Mouse (Mus musculus) lung, adult 2 months (tissue): ENCODE data around the gene Spg11.

Experiments used
- CTCF ChIP-seq: fragments of 200-500 bp; IDR thresholded peaks from 2 replicates; pipeline ENCODE4 v1.5.1; 2011; ENCODE audit warnings: mild to moderate bottlenecking, low read length, control low read depth; ENCODE audit not compliant: insufficient read depth
- POLR2A ChIP-seq: fragments of 200-500 bp; IDR thresholded peaks from 2 replicates; pipeline ENCODE4 v1.6.1; 2011; ENCODE audit warnings: low read depth, mild to moderate bottlenecking, control low read depth, low read length, borderline replicate concordance; ENCODE audit errors: extremely low read depth

DNA sequence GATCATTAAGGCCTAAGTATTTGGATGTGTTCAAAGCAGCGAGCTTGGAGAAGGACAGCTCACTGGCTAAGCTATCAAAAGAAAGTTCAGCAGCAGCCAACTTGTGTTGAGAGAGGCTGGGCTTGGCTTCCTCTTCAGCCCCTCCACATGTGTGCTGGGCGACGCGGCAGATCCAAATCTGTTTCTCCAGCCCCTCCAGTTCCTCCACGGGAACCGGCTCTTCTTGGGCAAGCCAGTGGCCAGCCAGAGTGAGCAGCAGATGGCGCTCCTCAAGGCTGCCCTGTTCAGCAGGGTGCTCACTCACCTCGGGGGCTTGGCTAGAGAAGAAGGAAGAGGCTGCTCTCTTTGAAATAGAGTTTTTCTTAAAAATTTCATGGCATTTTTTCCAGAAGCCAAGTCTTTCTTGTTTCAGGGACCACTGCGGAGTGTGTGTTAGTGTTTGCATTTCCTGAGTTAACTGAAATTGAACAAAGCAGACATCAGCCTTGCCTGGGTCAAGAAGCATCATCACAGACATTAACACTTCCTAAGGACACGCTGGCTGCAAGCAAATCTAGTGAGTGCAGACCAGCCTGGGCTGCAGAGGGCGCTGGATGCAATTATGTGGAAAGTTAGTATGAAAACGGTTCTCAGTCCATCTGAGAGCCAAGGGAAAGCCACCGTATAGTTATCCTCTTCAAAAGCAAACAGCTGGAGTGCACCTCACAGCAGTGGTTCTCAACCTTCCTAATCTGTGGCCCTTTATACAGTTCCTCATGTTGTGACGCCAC, 52.8 kb downstream of the Spg11 start:
- no peak for TF ChIP-seq POLR2A
- TF ChIP-seq CTCF, result peak; percentile 14; the same call in 1 of the 2 replicates
